Mouse (Mus musculus): Measurements from ENCODE around the gene Agtpbp1.

DNA sequence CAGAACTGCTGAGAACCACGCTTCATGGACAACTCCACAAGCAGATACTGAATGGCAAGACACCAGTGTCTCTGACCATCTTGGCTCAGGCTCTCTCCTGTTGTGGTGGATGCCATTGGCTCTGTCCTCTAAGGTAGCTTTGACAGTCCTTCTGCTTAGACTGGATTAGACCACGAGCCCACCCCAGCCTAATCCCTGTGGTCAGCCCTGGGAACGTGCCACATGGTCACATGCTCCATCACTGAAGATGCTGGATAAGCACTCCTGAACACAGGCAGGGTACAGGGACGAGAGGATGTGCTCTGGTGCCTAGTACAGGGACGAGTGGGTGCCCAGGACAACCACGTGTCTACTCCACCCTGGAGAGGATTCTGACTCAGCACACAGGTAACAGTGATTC lies 140.7 kb downstream of the Agtpbp1 start:
- TF ChIP-seq CTCF (IDR thresholded peaks at IDR 0.05; ENCODE audit: insufficient read depth, low read depth, low read length) (no peak), POLR2A (IDR thresholded peaks at IDR 0.05; ENCODE audit: insufficient read depth, low read depth, low read length) (no peak)
